Mouse (Mus musculus) megakaryocyte, embryonic 14.5 days (primary cell): ENCODE results near the gene Hoxd10. TPM values are rescaled to one million over a fixed set of nuclear protein-coding genes. Genes with fewer than 3 reads are reported as not detected.
A peak's percentile ranks its signal among the peaks of the same experiment; 100 is the strongest.

Experiments used
- H3K27me3 ChIP-seq: replicated peaks from 2 replicates; pipeline ENCODE3; 2012; ENCODE audit warnings: inconsistent platforms
- H3K36me3 ChIP-seq: replicated peaks from 2 replicates; pipeline ENCODE3; 2012; ENCODE audit warnings: low read length, inconsistent platforms, mixed read lengths
- H3K4me1 ChIP-seq: 2 replicates; pipeline ENCODE4 v1.6.1; 2012; ENCODE audit warnings: inconsistent platforms
- H3K4me3 ChIP-seq: replicated peaks from 2 replicates; pipeline ENCODE3; 2012; ENCODE audit warnings: moderate library complexity, mild to moderate bottlenecking, inconsistent platforms
- H3K9me3 ChIP-seq: 2 replicates; pipeline ENCODE4 v1.6.1; 2012; ENCODE audit warnings: inconsistent platforms
- FLI1 ChIP-seq: IDR thresholded peaks from 2 replicates; pipeline ENCODE4 v1.6.1; 2012; ENCODE audit warnings: low read length, inconsistent platforms, mixed read lengths
- GATA1 ChIP-seq: IDR thresholded peaks from 3 replicates; pipeline ENCODE4 v1.6.1; 2012; ENCODE audit warnings: mixed read lengths, low read length, inconsistent platforms, borderline replicate concordance
- polyA plus RNA-seq: library from polyadenylated mRNA; stranded (reverse); fragments of >175 nt; gene quantifications from 2 replicates; pipeline ENCODE4 v1.2.3, GENCODE M21; 2012; ENCODE audit warnings: low replicate concordance; ENCODE audit not compliant: insufficient read depth

Hoxd10 gene
- polyA plus RNA-seq, 1 experiment: not detected

GRCm38 (mm10) chr2:74735851-74736687 is 44.3 kb downstream of the Hoxd10 start:
- peaks cover 97% of the 10 kb centered on the region for H3K27me3 ChIP-seq
- no peak overlapping the region for H3K4me3 ChIP-seq

GRCm38 (mm10) chr2:74736688-74737577 is 45.2 kb downstream of the Hoxd10 start:
- Histone ChIP-seq H3K4me3 (no peak overlapping the region), H3K4me1 (peaks cover 24% of the 10 kb centered on the region), H3K36me3 (no peaks in the 10 kb centered on the region), H3K9me3 (peaks cover 8% of the 10 kb centered on the region), H3K27me3 (peaks cover 98% of the 10 kb centered on the region)
- no peak for TF ChIP-seq GATA1
- TF ChIP-seq FLI1: no peak

More at GRCm38 (mm10) chr2:74735851-74736687, 44.3 kb downstream of the Hoxd10 start:
- Histone ChIP-seq H3K36me3 (no peaks in the 10 kb centered on the region), H3K4me1 (peaks cover 24% of the 10 kb centered on the region), H3K9me3 (peaks cover 8% of the 10 kb centered on the region)
- TF ChIP-seq FLI1 (no peak), GATA1 (no peak)

GRCm38 (mm10) chr2:74737578-74738070 is 45.9 kb downstream of the Hoxd10 start:
- Histone ChIP-seq H3K9me3 (peaks cover 8% of the 10 kb centered on the region), H3K4me1 (peaks cover 21% of the 10 kb centered on the region), H3K4me3 (no peak overlapping the region), H3K36me3 (no peaks in the 10 kb centered on the region), H3K27me3 (peaks cover 97% of the 10 kb centered on the region)
- TF ChIP-seq FLI1: no peak
- TF ChIP-seq GATA1: no peak

- H3K27me3 ChIP-seq: peaks cover 95% of the 10 kb centered on the region
- H3K4me3 ChIP-seq: no peak overlapping the region
- TF ChIP-seq FLI1 (no peak), GATA1 (no peak)
- no peaks in the 10 kb centered on the region for H3K36me3 ChIP-seq
- H3K9me3 ChIP-seq: peaks cover 8% of the 10 kb centered on the region
- peaks cover 19% of the 10 kb centered on the region for H3K4me1 ChIP-seq
These were observed 47.1 kb downstream of the Hoxd10 start for GRCm38 (mm10) chr2:74738623-74739475.

- Histone ChIP-seq H3K4me3 (no peak overlapping the region), H3K27me3 (peaks cover 96% of the 10 kb centered on the region), H3K36me3 (no peaks in the 10 kb centered on the region), H3K4me1 (peaks cover 19% of the 10 kb centered on the region), H3K9me3 (peaks cover 13% of the 10 kb centered on the region)
- TF ChIP-seq FLI1: no peak
- TF ChIP-seq GATA1: no peak
These were observed 47.7 kb downstream of the Hoxd10 start for GRCm38 (mm10) chr2:74739476-74739800.

GRCm38 (mm10) chr2:74739869-74740268 is 48.1 kb downstream of the Hoxd10 start:
- peaks cover 13% of the 10 kb centered on the region for H3K9me3 ChIP-seq
- H3K36me3 ChIP-seq: no peaks in the 10 kb centered on the region
- H3K4me1 ChIP-seq: peaks cover 19% of the 10 kb centered on the region
- H3K27me3 ChIP-seq: peaks cover 95% of the 10 kb centered on the region
- no peak overlapping the region for H3K4me3 ChIP-seq
- no peak for TF ChIP-seq FLI1
- TF ChIP-seq GATA1: no peak

GRCm38 (mm10) chr2:74740311-74741091 is 48.8 kb downstream of the Hoxd10 start:
- peak overlapping the region; percentile 14 for H3K4me3 ChIP-seq
- TF ChIP-seq FLI1: no peak
- TF ChIP-seq GATA1: no peak
- peaks cover 95% of the 10 kb centered on the region for H3K27me3 ChIP-seq
- peaks cover 17% of the 10 kb centered on the region for H3K4me1 ChIP-seq
- H3K9me3 ChIP-seq: peaks cover 13% of the 10 kb centered on the region
- no peaks in the 10 kb centered on the region for H3K36me3 ChIP-seq

GRCm38 (mm10) chr2:74741252-74741978 is 49.7 kb downstream of the Hoxd10 start:
- H3K27me3 ChIP-seq: peaks cover 95% of the 10 kb centered on the region
- TF ChIP-seq FLI1: no peak
- no peak for TF ChIP-seq GATA1

More at GRCm38 (mm10) chr2:74741252-74741978, 49.7 kb downstream of the Hoxd10 start:
- no peaks in the 10 kb centered on the region for H3K36me3 ChIP-seq
- H3K4me3 ChIP-seq: no peak overlapping the region
- H3K4me1 ChIP-seq: peaks cover 11% of the 10 kb centered on the region
- peaks cover 13% of the 10 kb centered on the region for H3K9me3 ChIP-seq
